Mouse (Mus musculus) midbrain, embryonic 16.5 days (tissue): ENCODE results near the gene Cacna2d3. TPM values are rescaled to one million over a fixed set of nuclear protein-coding genes. Genes with fewer than 3 reads are reported as not detected.

Source experiments
- ATAC-seq: fragments of 200-750 bp; cut with Nextera tagmentation; 2 replicates; pipeline ENCODE4 v1.8.0; 2017; ENCODE audit warnings: moderate TSS enrichment
- H3K27ac ChIP-seq: fragments of 300-500 bp; sonication (generic); 2 replicates; pipeline ENCODE4 v1.5.1; 2014; ENCODE audit warnings: mild to moderate bottlenecking, low read length, mixed read lengths
- H3K27me3 ChIP-seq: fragments of 300-500 bp; sonication (generic); 2 replicates; pipeline ENCODE4 v1.6.1; 2014; ENCODE audit warnings: low read depth, low read length, mixed read lengths; ENCODE audit not compliant: control insufficient read depth, insufficient read depth
- H3K36me3 ChIP-seq: fragments of 300-500 bp; sonication (generic); 2 replicates; pipeline ENCODE4 v1.6.1; 2014; ENCODE audit warnings: mild to moderate bottlenecking, low read length, moderate library complexity, mixed read lengths; ENCODE audit not compliant: control insufficient read depth, insufficient read depth
- H3K4me1 ChIP-seq: fragments of 300-500 bp; sonication (generic); 2 replicates; pipeline ENCODE4 v1.6.1; 2014; ENCODE audit warnings: mild to moderate bottlenecking, low read length, mixed read lengths; ENCODE audit not compliant: control insufficient read depth, insufficient read depth
- H3K4me2 ChIP-seq: fragments of 300-500 bp; sonication (generic); 2 replicates; pipeline ENCODE4 v1.6.1; 2014; ENCODE audit warnings: mild to moderate bottlenecking, low read length, mixed read lengths
- H3K4me3 ChIP-seq: fragments of 300-500 bp; sonication (generic); 2 replicates; pipeline ENCODE4 v1.5.1; 2014; ENCODE audit warnings: low read depth, mild to moderate bottlenecking, low read length, moderate library complexity, mixed read lengths
- H3K9ac ChIP-seq: fragments of 300-500 bp; sonication (generic); 2 replicates; pipeline ENCODE4 v1.6.1; 2014; ENCODE audit warnings: low read depth, low read length, mixed read lengths
- H3K9me3 ChIP-seq: fragments of 300-500 bp; sonication (generic); replicated peaks from 2 replicates; pipeline ENCODE4 v1.6.1; 2014; ENCODE audit warnings: mild to moderate bottlenecking, low read length, mixed read lengths; ENCODE audit not compliant: control insufficient read depth, poor library complexity, severe bottlenecking
- WGBS: fragments of 180-500 bp; shearing (Covaris S2); extraction: QIAGEN DNeasy Blood & Tissue Kit; methylation state at CpG from one replicate; pipeline ENCODE4 v1.1.7; 2014; 5-methylcytosine and 5-hydroxymethylcytosine counted together
- polyA plus RNA-seq: library from polyadenylated mRNA; unstranded; fragments of >200 nt; fragmentation: Nextera tagmentation; extraction: Ambion mirVana; gene quantifications from 2 replicates; pipeline ENCODE4 v1.2.1, GENCODE M21; 2015

The Cacna2d3 gene
- polyA plus RNA-seq, 1 experiment from 2014 or later = 31.0 TPM

- H3K9me3 ChIP-seq = no peaks in the 10 kb centered on the region
- peaks cover 21% of the 10 kb centered on the region for H3K4me1 ChIP-seq
- H3K4me3 ChIP-seq = no peak overlapping the region
- no peak overlapping the region for H3K4me2 ChIP-seq
- H3K9ac ChIP-seq = no peak overlapping the region
- ATAC-seq = no peak
- H3K27ac ChIP-seq = no peak overlapping the region
- no peaks in the 10 kb centered on the region; the same call in 1 of the 2 replicates for H3K27me3 ChIP-seq
- WGBS = 15% methylated on average over 3 of the region's 3 CpGs
- no peaks in the 10 kb centered on the region for H3K36me3 ChIP-seq
Observed at GRCm38 (mm10) chr14:28954588-28954987, 767.1 kb downstream of the Cacna2d3 start.

GRCm38 (mm10) chr14:28954086-28954485, 767.6 kb downstream of the Cacna2d3 start:
- H3K4me3 ChIP-seq = no peak overlapping the region
- no peak overlapping the region for H3K4me2 ChIP-seq
- no peaks in the 10 kb centered on the region for H3K9me3 ChIP-seq
- H3K36me3 ChIP-seq = no peaks in the 10 kb centered on the region
- 16% methylated on average over 6 of the region's 6 CpGs for WGBS
- H3K27ac ChIP-seq = no peak overlapping the region
- no peak overlapping the region for H3K9ac ChIP-seq
- no peak for ATAC-seq
- H3K4me1 ChIP-seq = peaks cover 20% of the 10 kb centered on the region
- no peaks in the 10 kb centered on the region; the same call in 1 of the 2 replicates for H3K27me3 ChIP-seq

- no peak overlapping the region for H3K4me3 ChIP-seq
- no peak for ATAC-seq
- H3K27ac ChIP-seq = no peak overlapping the region
- no peak overlapping the region for H3K9ac ChIP-seq
- no peaks in the 10 kb centered on the region for H3K9me3 ChIP-seq
- H3K4me1 ChIP-seq = peaks cover 13% of the 10 kb centered on the region
- 68% methylated on average over 5 of the region's 5 CpGs for WGBS
- no peaks in the 10 kb centered on the region for H3K36me3 ChIP-seq
- no peaks in the 10 kb centered on the region; the same call in 1 of the 2 replicates for H3K27me3 ChIP-seq
- H3K4me2 ChIP-seq = no peak overlapping the region
Observed at GRCm38 (mm10) chr14:28953409-28953808, 768.3 kb downstream of the Cacna2d3 start.

DNA sequence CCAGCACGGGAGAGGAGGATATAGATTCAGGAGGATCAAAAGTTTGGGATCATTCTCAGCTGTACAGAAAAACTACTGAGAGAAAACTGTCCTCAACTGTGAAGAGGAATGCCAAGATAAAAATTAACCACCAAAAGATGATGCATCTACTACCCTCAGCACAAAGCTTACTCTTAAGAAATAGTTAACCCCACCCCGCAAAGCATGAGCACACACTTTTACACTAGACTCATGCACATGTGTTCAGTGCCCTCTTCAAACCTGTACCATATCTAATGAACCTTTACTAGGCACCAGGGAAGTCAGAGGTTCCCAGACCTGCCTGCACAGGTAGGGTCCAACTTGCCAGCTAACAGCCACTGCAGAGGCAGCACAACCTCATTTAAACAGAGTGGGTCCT, 771.2 kb downstream of the Cacna2d3 start:
- Histone ChIP-seq H3K36me3 (no peaks in the 10 kb centered on the region), H3K9me3 (no peaks in the 10 kb centered on the region), H3K27me3 (no peaks in the 10 kb centered on the region; the same call in 1 of the 2 replicates), H3K9ac (no peak overlapping the region), H3K4me2 (no peak overlapping the region), H3K4me3 (no peak overlapping the region), H3K4me1 (peaks cover 7% of the 10 kb centered on the region; the same call in 1 of the 2 replicates), H3K27ac (no peak overlapping the region)
- 94% methylated on average over 2 of the region's 2 CpGs for WGBS
- no peak for ATAC-seq

DNA sequence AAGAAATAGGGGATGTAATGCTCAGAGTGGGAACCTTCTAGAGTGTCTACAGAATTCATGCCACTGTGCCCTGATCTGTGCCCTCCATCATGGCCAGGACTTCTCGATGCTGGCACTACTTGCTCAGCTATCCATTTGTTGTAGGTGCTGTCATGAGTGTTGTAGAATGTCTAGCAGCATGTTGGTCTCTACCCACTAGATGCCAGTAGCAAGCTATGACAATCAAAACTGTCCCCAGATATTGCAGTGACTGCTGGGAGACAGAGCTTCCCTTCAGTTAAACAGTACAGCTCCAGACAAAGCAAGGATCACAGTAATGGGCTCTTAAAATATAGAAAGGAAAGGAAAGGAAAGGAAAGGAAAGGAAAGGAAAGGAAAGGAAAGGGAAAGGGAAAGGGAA, 771.9 kb downstream of the Cacna2d3 start:
- H3K36me3 ChIP-seq = no peaks in the 10 kb centered on the region
- 87% methylated on average over 1 of the region's 1 CpGs for WGBS
- H3K9ac ChIP-seq = no peak overlapping the region
- no peaks in the 10 kb centered on the region; the same call in 1 of the 2 replicates for H3K27me3 ChIP-seq
- H3K4me2 ChIP-seq = no peak overlapping the region
- no peak for ATAC-seq
- H3K4me3 ChIP-seq = no peak overlapping the region
- H3K9me3 ChIP-seq = no peaks in the 10 kb centered on the region
- no peak overlapping the region for H3K27ac ChIP-seq
- peaks cover 3% of the 10 kb centered on the region; the same call in 1 of the 2 replicates for H3K4me1 ChIP-seq

GRCm38 (mm10) chr14:28948019-28948850, 773.4 kb downstream of the Cacna2d3 start:
- H3K36me3 ChIP-seq = no peaks in the 10 kb centered on the region
- no peak overlapping the region for H3K9ac ChIP-seq
- WGBS = 53% methylated on average over 7 of the region's 7 CpGs
- H3K4me3 ChIP-seq = no peak overlapping the region
- H3K4me2 ChIP-seq = no peak overlapping the region
- no peaks in the 10 kb centered on the region; the same call in 1 of the 2 replicates for H3K4me1 ChIP-seq
- H3K27me3 ChIP-seq = no peaks in the 10 kb centered on the region; the same call in 1 of the 2 replicates
- H3K9me3 ChIP-seq = no peaks in the 10 kb centered on the region
- no peak for ATAC-seq
- no peak overlapping the region for H3K27ac ChIP-seq

GRCm38 (mm10) chr14:28932746-28933293, 788.8 kb downstream of the Cacna2d3 start:
- Histone ChIP-seq H3K27ac (no peak overlapping the region), H3K9me3 (no peaks in the 10 kb centered on the region), H3K4me1 (no peaks in the 10 kb centered on the region), H3K9ac (no peak overlapping the region), H3K36me3 (no peaks in the 10 kb centered on the region), H3K4me3 (no peak overlapping the region), H3K27me3 (no peaks in the 10 kb centered on the region), H3K4me2 (no peak overlapping the region)
- no peak for ATAC-seq
- WGBS = 93% methylated on average over 1 of the region's 1 CpGs

DNA sequence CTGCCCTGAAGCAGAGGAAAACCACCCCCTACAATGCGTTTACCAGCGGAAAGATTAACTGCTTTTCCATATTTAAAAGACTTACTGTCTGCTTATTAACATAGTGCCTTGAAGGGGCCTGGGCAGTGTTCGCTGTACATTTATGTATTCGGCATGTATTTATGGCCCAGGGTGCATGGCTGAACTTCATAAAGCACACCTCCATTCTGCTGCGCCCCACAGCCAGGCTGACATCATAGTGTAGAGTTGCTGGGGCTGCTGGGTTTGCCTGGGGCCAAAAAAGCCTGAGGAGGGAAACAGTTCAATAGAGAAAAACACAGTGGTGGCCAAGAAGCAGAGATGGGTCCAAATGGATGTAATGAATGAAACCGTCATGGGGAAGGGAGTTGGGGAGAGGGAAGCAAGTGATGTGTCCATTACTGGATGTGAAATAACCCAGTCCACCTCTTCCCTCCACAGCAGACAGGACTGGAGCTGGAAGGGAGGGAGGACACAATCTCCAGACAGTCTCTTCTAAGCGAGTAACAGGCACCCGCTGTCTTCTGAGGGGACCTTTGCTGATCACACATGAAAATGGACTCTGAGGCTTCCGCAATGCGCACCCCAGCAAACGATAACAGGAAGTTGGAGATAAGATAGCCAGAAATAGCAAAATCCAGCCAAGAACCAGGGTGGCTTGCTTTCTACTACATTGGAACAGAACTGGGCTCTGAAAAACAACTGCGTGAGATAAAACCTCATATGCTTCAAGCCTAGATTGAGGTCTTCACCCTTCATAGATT, 798.3 kb downstream of the Cacna2d3 start:
- no peak overlapping the region for H3K4me2 ChIP-seq
- H3K4me3 ChIP-seq = no peak overlapping the region
- WGBS = 72% methylated on average over 12 of the region's 12 CpGs
- no peak for ATAC-seq
- H3K9me3 ChIP-seq = no peaks in the 10 kb centered on the region
- no peaks in the 10 kb centered on the region for H3K27me3 ChIP-seq
- no peak overlapping the region for H3K9ac ChIP-seq
- no peaks in the 10 kb centered on the region for H3K36me3 ChIP-seq
- H3K4me1 ChIP-seq = no peaks in the 10 kb centered on the region
- no peak overlapping the region for H3K27ac ChIP-seq
